Mouse (Mus musculus) liver, adult 2 months (tissue): Measurements from ENCODE around the gene Sox11. TPM values are rescaled to one million over a fixed set of nuclear protein-coding genes. Genes with fewer than 3 reads are reported as not detected.

Experiments used
- DNase-seq: peaks from one replicate; pipeline ENCODE4 v3.0.0-alpha.2; 2011; ENCODE audit warnings: low read depth, low spot score; ENCODE audit errors: extremely low read depth
- H3K27ac ChIP-seq: fragments of 200-500 bp; replicated peaks from 2 replicates; pipeline ENCODE4 v1.5.1; 2012; ENCODE audit warnings: low read depth, mild to moderate bottlenecking, control low read depth, inconsistent platforms, low read length; ENCODE audit not compliant: insufficient read depth
- H3K27me3 ChIP-seq: fragments of 200-500 bp; 2 replicates; pipeline ENCODE4 v1.6.1; 2012; ENCODE audit warnings: mild to moderate bottlenecking, moderate library complexity, low read length, inconsistent platforms; ENCODE audit not compliant: control insufficient read depth, insufficient read depth
- H3K36me3 ChIP-seq: fragments of 200-500 bp; 2 replicates; pipeline ENCODE4 v1.6.1; 2012; ENCODE audit warnings: low read length, inconsistent platforms; ENCODE audit not compliant: control insufficient read depth, insufficient read depth
- H3K4me1 ChIP-seq: fragments of 200-500 bp; 2 replicates; pipeline ENCODE4 v1.6.1; 2011; ENCODE audit warnings: low read length; ENCODE audit not compliant: control insufficient read depth, insufficient read depth
- H3K4me3 ChIP-seq: fragments of 200-500 bp; 2 replicates; pipeline ENCODE4 v1.5.1; 2011; ENCODE audit warnings: low read depth, mild to moderate bottlenecking, control low read depth, low read length, moderate library complexity; ENCODE audit not compliant: insufficient read depth
- H3K79me2 ChIP-seq: fragments of 200-500 bp; 2 replicates; pipeline ENCODE4 v1.6.1; 2012; ENCODE audit warnings: inconsistent platforms, mild to moderate bottlenecking, low read length, moderate library complexity; ENCODE audit not compliant: control insufficient read depth, insufficient read depth
- H3K9ac ChIP-seq: fragments of 200-500 bp; 2 replicates; pipeline ENCODE4 v1.6.1; 2012; ENCODE audit warnings: low read depth, mild to moderate bottlenecking, control low read depth, inconsistent platforms, low read length
- CTCF ChIP-seq: fragments of 200-500 bp; IDR thresholded peaks from 2 replicates; pipeline ENCODE4 v1.5.1; 2011; ENCODE audit warnings: low read depth, low read length, control low read depth
- POLR2A ChIP-seq: fragments of 200-500 bp; IDR thresholded peaks from 2 replicates; pipeline ENCODE4 v1.6.1; 2011; ENCODE audit warnings: low read length, control low read depth; ENCODE audit not compliant: insufficient read depth; ENCODE audit errors: extremely low read depth
- WGBS: fragments of 180-500 bp; shearing (Covaris S2); methylation state at CpG from one replicate; pipeline ENCODE4 v1.1.7; 2018; 5-methylcytosine and 5-hydroxymethylcytosine counted together
- polyA plus RNA-seq: library from polyadenylated mRNA; depleted of rRNA; stranded (reverse); fragments of >200 nt; gene quantifications from 2 replicates; pipeline ENCODE4 v1.2.3, GENCODE M21; 2012
- total RNA-seq: library from RNA; depleted of rRNA; stranded (reverse); fragments of >200 nt; gene quantifications from 2 replicates; pipeline ENCODE4 v1.2.3, GENCODE M21; 2014

Sox11 gene
- total and polyA plus RNA-seq, 2 experiments: not detected

DNA sequence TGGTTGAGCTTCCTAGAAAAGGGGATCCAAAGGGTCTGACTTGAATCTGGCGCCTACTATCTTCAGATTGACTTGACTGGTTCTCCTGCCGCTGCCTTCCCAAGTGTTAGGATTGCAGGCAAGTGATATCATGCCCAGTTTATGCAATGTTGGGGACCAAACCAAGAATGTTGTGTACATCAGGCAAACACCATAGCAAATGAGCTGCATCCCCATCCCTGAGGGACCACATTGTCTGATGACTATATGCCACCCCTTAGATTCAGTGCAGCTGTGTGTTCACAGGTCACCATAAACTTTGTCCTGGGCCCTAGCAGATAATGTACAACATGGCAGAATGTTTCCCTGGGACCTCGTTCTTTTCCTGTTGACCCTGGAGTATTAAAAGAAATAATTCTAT, 8.8 kb downstream of the Sox11 start:
- Histone ChIP-seq H3K9ac (no peak overlapping the region), H3K27ac (no peak overlapping the region), H3K79me2 (no peaks in the 10 kb centered on the region), H3K4me3 (no peak overlapping the region), H3K36me3 (no peaks in the 10 kb centered on the region), H3K27me3 (no peaks in the 10 kb centered on the region), H3K4me1 (no peaks in the 10 kb centered on the region)
- TF ChIP-seq CTCF (no peak), POLR2A (no peak)
- 92% methylated on average over 3 of the region's 3 CpGs for WGBS
- DNase-seq: no peak

DNA sequence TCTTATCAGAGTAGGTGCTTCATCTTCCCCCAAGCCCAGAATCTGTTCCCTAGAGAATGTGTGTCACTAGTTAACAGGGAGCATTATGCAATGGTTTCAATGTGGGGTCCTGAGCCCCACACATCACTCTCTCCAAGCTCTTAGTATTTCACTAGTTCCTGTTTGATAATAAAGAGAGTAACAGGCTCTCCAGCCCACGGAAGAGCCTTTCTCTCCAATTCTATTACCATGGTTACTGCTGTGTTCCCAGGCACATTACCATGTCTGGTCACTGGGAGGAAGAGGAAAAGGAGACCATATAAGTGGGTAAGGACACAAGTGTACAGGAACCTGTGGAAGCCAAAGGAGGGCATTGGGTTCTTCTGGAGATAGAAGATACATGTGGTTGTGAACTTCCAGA, 19.0 kb downstream of the Sox11 start:
- WGBS: 70% methylated on average over 1 of the region's 1 CpGs
- no peaks in the 10 kb centered on the region for H3K27me3 ChIP-seq
- DNase-seq: no peak
- H3K36me3 ChIP-seq: no peaks in the 10 kb centered on the region
- H3K4me3 ChIP-seq: no peak overlapping the region
- no peak overlapping the region for H3K27ac ChIP-seq
- TF ChIP-seq POLR2A (no peak), CTCF (no peak)
- H3K4me1 ChIP-seq: no peaks in the 10 kb centered on the region; the same call in 1 of the 2 replicates
- no peaks in the 10 kb centered on the region for H3K79me2 ChIP-seq
- H3K9ac ChIP-seq: no peak overlapping the region

DNA sequence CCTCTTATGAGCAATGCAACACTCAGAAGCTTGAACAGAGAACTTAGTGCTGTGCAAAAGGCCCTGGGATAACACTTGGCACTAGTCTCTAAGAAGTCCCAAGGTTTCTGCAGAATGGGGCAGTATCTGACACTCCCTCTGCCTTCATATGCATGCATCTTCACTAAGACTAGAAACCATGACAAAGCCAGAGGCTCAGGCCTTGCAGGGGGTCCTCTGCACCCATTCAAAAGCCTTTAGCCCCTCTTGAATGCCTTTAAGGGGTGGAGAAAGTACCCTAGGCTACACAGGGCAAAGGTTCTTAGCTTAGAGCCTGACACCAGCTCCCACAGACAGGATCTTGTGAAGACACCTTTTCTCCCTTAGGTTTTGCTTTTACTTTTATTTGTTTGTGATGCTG, 21.7 kb downstream of the Sox11 start:
- H3K4me3 ChIP-seq: no peak overlapping the region
- no peaks in the 10 kb centered on the region for H3K36me3 ChIP-seq
- H3K27me3 ChIP-seq: no peaks in the 10 kb centered on the region
- H3K4me1 ChIP-seq: no peaks in the 10 kb centered on the region
- TF ChIP-seq POLR2A: no peak
- TF ChIP-seq CTCF: no peak
- H3K9ac ChIP-seq: no peak overlapping the region
- DNase-seq: no peak
- no peaks in the 10 kb centered on the region for H3K79me2 ChIP-seq
- no peak overlapping the region for H3K27ac ChIP-seq

DNA sequence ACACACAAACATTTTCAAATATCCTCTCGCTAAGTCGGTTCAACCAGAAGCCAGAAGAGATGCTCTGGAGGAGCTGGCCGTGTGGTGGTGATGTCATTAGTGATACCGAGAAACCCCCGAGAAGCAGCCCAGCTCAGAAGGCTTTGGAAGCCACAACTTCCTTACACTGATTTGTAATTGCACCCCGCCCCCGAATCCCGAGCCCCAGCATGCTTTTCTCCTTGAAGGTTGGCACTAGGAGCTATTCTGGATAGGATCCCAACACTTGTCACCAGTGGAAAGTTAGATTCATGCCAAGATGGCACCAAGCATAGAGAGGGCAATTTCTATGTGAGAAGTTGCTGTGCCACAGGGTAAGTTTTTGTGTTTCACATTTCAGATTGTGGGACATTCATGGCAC, 29.4 kb downstream of the Sox11 start:
- DNase-seq: no peak
- TF ChIP-seq POLR2A: no peak
- no peak for TF ChIP-seq CTCF
- H3K36me3 ChIP-seq: no peaks in the 10 kb centered on the region
- H3K27ac ChIP-seq: no peak overlapping the region
- no peaks in the 10 kb centered on the region for H3K4me1 ChIP-seq
- WGBS: 87% methylated on average over 8 of the region's 8 CpGs
- no peaks in the 10 kb centered on the region for H3K27me3 ChIP-seq
- H3K79me2 ChIP-seq: no peaks in the 10 kb centered on the region
- no peak overlapping the region for H3K9ac ChIP-seq
- no peak overlapping the region for H3K4me3 ChIP-seq

DNA sequence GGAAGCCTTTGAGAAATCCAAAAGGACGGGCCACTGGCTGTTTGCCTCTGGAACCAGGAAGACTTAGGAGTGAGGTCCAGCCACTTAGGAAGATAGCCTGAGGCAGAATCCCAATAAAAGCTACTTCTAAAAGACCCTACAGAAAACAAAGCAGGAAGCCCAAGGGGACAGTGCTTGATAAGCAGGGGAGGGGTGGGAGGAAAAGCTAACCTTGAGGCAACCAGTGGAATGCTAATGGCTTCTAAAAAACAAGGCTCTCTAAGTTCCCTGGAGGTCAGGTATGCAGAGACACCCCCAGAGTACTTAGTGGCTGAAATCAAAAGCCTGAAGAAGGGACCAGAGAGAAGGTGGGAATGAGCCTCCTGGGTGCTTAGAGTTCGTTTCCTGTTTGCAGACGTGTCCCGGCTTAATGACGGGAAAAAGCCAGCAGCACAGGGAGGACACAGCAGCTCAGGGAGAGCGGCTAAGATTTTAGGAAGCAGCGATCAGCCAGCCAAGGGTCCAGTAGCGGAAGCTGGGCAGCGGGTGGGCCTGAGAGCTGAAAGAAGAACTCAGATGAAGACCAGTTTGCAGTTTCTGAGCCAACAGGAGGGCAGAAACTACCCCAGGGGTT, 30.4 kb downstream of the Sox11 start:
- Histone ChIP-seq H3K27ac (no peak overlapping the region), H3K4me3 (no peak overlapping the region), H3K36me3 (no peaks in the 10 kb centered on the region), H3K27me3 (no peaks in the 10 kb centered on the region), H3K4me1 (no peaks in the 10 kb centered on the region), H3K9ac (no peak overlapping the region), H3K79me2 (no peaks in the 10 kb centered on the region)
- WGBS: 21% methylated on average over 9 of the region's 9 CpGs
- DNase-seq: no peak
- TF ChIP-seq POLR2A: no peak
- no peak for TF ChIP-seq CTCF

DNA sequence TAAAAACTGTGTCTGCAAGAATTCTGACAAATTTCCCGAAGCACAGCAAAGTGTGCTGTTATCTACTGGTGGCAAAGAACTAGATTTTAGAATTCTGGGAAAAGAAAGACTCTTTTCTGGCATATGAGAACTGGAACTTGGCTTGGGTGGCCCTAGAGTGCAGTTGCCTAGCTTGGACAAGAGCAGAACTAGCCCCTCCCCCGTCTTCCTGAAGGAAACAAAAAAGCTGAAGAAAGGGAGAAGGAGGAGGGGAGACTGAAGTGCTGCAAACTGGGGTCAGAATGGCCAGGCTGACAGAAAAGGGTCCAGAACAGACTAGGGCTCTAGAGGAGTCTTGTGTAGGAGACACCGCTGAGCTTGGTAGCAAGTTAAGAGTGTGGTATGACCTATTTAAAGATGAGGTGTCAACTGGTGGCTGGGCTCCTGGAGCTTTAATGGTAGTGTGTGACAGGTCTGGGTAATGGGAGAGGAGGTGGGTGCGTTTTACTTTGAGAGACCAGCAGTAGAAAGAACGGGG, 31.0 kb downstream of the Sox11 start:
- WGBS: 31% methylated on average over 5 of the region's 5 CpGs
- Histone ChIP-seq H3K27me3 (no peaks in the 10 kb centered on the region), H3K36me3 (no peaks in the 10 kb centered on the region), H3K4me1 (no peaks in the 10 kb centered on the region), H3K79me2 (no peaks in the 10 kb centered on the region), H3K27ac (no peak overlapping the region), H3K4me3 (no peak overlapping the region), H3K9ac (no peak overlapping the region)
- DNase-seq: no peak
- no peak for TF ChIP-seq POLR2A
- TF ChIP-seq CTCF: no peak
